Mouse (Mus musculus): ENCODE results near the gene Slc7a3.
A peak's percentile ranks its signal among the peaks of the same experiment; 100 is the strongest.
"Not testable (repeated sequence)": the region's sequence is repeated elsewhere in the genome, so short reads cannot be mapped to it uniquely, and the experiment has no call there.

Slc7a3 gene

DNA sequence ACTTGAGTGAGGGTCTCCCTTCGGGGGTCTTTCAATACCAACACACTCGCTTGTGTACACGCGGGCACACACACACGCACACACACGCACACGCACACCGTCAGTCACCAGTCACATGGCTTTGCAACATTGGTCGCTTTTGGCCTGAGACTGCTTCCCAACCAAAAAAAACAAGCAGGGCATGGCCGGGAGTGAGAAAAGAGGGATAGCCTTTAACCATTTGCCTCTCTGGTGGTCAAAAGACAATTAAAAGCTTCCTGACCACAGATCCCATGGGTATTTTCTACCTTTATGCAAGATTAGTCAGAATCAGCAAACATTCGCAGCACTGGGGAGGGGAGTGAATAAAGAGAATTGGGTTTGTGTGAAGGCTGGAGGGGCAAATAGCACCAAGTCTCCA, at the start of gene Slc7a3:
Slc7a3 (minus strand) TSS at position 101 of the 400 bp plus-strand sequence.
- DNase-seq, result no peak

GRCm38 (mm10) chrX:101131992-101132791, 46.4 kb upstream of the Slc7a3 start:
- DNase-seq, result no peak

- DNase-seq, result peak; percentile 79
Measured at GRCm38 (mm10) chrX:101131001-101131400, 45.2 kb upstream of the Slc7a3 start.

- DNase-seq, result no peak
Measured at GRCm38 (mm10) chrX:101128559-101128958, 42.7 kb upstream of the Slc7a3 start.

DNA sequence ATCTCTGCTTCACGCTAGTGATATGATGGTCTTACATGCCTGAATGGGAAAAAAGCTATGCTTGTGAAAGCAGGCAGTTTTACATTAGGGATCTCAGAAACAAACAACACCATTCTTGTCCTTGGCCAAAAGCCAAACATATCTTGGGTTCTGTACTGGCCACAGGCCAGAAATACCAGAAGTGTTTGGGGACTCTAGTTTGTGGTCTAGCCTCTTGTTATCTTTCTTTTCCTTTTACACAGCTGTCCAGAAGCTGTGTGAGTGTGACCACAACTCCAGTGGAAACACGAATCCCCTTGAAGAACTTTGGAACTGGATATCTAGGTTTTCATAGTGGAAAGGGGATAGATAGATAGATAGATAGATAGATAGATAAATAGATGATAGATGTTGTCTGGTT, 41.2 kb upstream of the Slc7a3 start:
- DNase-seq, result no peak

GRCm38 (mm10) chrX:101126474-101126955, 40.7 kb upstream of the Slc7a3 start:
- DNase-seq, result no peak

GRCm38 (mm10) chrX:101120546-101120945, 34.7 kb upstream of the Slc7a3 start:
- no peak for DNase-seq

DNA sequence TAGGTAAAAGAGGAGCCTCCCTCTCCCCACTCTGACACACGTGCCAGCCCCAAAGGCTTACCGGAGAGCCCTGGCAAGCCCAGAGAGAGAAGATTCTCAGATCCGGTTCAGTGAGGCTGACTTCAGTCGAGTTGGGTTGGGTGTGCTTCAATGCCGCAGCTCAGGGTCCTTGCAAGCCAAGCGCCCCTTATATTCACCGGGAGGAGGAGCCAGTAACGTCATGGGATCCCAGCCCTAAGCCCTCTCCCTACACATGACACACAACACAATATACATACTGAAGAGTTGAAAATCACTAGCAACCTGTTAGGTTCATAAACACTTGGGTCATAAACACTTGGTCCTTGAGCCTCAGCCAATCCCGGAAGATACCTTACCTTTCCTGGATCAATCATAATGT, 609 bp downstream of the Slc7a3 start:
- not testable (repeated sequence) for DNase-seq

- no peak for DNase-seq
Measured at GRCm38 (mm10) chrX:101084192-101084591, 1.6 kb downstream of the Slc7a3 start.

- no peak for DNase-seq
Measured at GRCm38 (mm10) chrX:101065245-101065644, 20.6 kb downstream of the Slc7a3 start.

- DNase-seq, result peak; percentile 17
Measured at GRCm38 (mm10) chrX:101063503-101063902, 22.3 kb downstream of the Slc7a3 start.

DNA sequence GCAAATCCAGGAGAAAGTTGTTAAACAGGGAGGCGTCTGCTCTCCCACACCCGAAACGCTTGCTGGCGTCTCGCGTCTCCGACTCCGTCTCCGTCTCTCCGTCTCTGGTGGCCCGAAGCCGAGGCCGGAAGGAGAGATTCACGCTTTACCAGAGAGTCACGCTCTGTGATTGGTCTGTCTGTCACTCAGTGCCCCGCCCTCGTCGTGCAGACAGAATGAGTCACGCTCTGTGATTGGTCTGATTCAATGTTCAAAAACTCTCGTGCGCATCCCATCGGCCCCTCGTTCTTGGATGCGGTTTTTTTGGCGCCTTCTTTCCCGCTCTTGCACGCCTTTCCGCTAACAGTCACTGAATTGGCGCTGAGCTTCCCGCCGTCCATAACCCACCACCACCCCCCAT, 26.3 kb downstream of the Slc7a3 start, which contains the start of gene Tex11:
Tex11 (minus strand) TSS at position 127 of the 400 bp plus-strand sequence.
- DNase-seq, result no peak

Data from right cerebral cortex, postnatal 4 days (tissue).